Mouse (Mus musculus): ENCODE data around the gene Olfr94. TPM values are rescaled to one million over a fixed set of nuclear protein-coding genes. Genes with fewer than 3 reads are reported as not detected.

Gene Olfr94
- polyA plus RNA-seq, 1 experiment from 2014 or later: not detected

DNA sequence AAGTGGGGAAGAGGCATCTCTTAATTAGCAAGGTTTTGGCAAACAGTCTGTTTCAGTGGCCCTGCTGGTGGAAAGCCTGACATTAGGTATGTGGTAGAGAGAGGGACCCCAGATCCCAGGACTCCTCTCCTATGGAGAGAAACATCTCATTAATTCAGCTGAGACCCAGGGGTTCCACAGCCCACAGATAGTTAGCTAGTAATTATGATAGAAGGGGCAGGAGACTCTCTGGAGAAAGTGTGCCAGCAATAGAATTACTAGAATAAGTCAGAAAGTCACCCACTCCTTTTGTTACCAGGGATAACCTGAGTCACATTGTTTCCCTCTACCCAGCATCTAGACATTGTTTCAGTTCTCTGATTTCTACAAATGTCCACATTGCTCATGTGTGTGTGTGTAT, 39.4 kb downstream of the Olfr94 start, which contains the start of gene Olfr93:
Olfr93 (minus strand) TSS at position 101 of the 400 bp plus-strand sequence.
- TF ChIP-seq CTCF (IDR thresholded peaks at IDR 0.05; ENCODE audit: low read depth): no peak
- ATAC-seq: no peak
- H3K4me1 ChIP-seq (replicated peaks; ENCODE audit: control insufficient read depth, insufficient read depth, low read length): no peaks in the 10 kb centered on the region
- H3K36me3 ChIP-seq (ENCODE audit: control insufficient read depth, insufficient read depth): no peaks in the 10 kb centered on the region
- H3K9ac ChIP-seq (ENCODE audit: low read depth, low read length): no peak within 1 kb of the TSS
- H3K27me3 ChIP-seq (replicated peaks; ENCODE audit: control insufficient read depth, insufficient read depth, low read length): no peaks in the 10 kb centered on the region
- no peak within 1 kb of the TSS for H3K4me3 ChIP-seq (ENCODE audit: low read depth, low read length)
- no peaks in the 10 kb centered on the region for H3K9me3 ChIP-seq (ENCODE audit: control insufficient read depth)
- H3K27ac ChIP-seq (ENCODE audit: low read depth, low read length): no peak within 1 kb of the TSS
- H3K4me2 ChIP-seq (replicated peaks; ENCODE audit: low read depth): no peak within 1 kb of the TSS

Other genes starting within 250 kb of the Olfr94 start
- 91.6 and 96.1 TPM in 2 replicates for gene Ppp1r11, start 249.3 kb downstream of the Olfr94 start, polyA plus RNA-seq (2015; fragmentation: Nextera tagmentation; extraction: Ambion mirVana)
- gene Znrd1, start 242.4 kb downstream of the Olfr94 start, polyA plus RNA-seq (2015; fragmentation: Nextera tagmentation; extraction: Ambion mirVana): 59.1 and 60.1 TPM in 2 replicates
- gene Znrd1as, start 242.4 kb downstream of the Olfr94 start, polyA plus RNA-seq (2015; fragmentation: Nextera tagmentation; extraction: Ambion mirVana): 5.6 and 6.4 TPM in 2 replicates
- not detected in 2 replicates for gene 2410137M14Rik, start 219.8 kb downstream of the Olfr94 start, polyA plus RNA-seq (2015; fragmentation: Nextera tagmentation; extraction: Ambion mirVana)
- 0.05 TPM in 1 of 2 replicates, not detected in the other for gene H2-M5, start 211.5 kb downstream of the Olfr94 start, polyA plus RNA-seq (2015; fragmentation: Nextera tagmentation; extraction: Ambion mirVana)
- gene Zfp57, start 199.8 kb downstream of the Olfr94 start, polyA plus RNA-seq (2015; fragmentation: Nextera tagmentation; extraction: Ambion mirVana): 8.6 and 9.0 TPM in 2 replicates
- not detected in 2 replicates for gene Mog, start 177.6 kb downstream of the Olfr94 start, polyA plus RNA-seq (2015; fragmentation: Nextera tagmentation; extraction: Ambion mirVana)
- 4.1 and 4.4 TPM in 2 replicates for gene Gabbr1, start 155.0 kb downstream of the Olfr94 start, polyA plus RNA-seq (2015; fragmentation: Nextera tagmentation; extraction: Ambion mirVana)
- gene Olfr90, start 112.5 kb downstream of the Olfr94 start, polyA plus RNA-seq (2015; fragmentation: Nextera tagmentation; extraction: Ambion mirVana): not detected in 2 replicates
- gene Olfr91, start 102.7 kb downstream of the Olfr94 start, polyA plus RNA-seq (2015; fragmentation: Nextera tagmentation; extraction: Ambion mirVana): not detected in 2 replicates
- gene Olfr92, start 80.9 kb downstream of the Olfr94 start, polyA plus RNA-seq (2015; fragmentation: Nextera tagmentation; extraction: Ambion mirVana): not detected in 2 replicates
- gene Olfr93, start 39.5 kb downstream of the Olfr94 start, polyA plus RNA-seq (2015; fragmentation: Nextera tagmentation; extraction: Ambion mirVana): not detected in 2 replicates
- 5.2 and 5.3 TPM in 2 replicates for gene Ubd, start 7.1 kb downstream of the Olfr94 start, polyA plus RNA-seq (2015; fragmentation: Nextera tagmentation; extraction: Ambion mirVana)
- gene Olfr95, start 12.1 kb upstream of the Olfr94 start, polyA plus RNA-seq (2015; fragmentation: Nextera tagmentation; extraction: Ambion mirVana): not detected in 2 replicates
- gene Olfr96, start 19.2 kb upstream of the Olfr94 start, polyA plus RNA-seq (2015; fragmentation: Nextera tagmentation; extraction: Ambion mirVana): not detected in 2 replicates
- not detected in 2 replicates for gene Olfr97, start 36.3 kb upstream of the Olfr94 start, polyA plus RNA-seq (2015; fragmentation: Nextera tagmentation; extraction: Ambion mirVana)
- gene Olfr98, start 62.8 kb upstream of the Olfr94 start, polyA plus RNA-seq (2015; fragmentation: Nextera tagmentation; extraction: Ambion mirVana): not detected in 2 replicates
- gene H2-M3, start 69.2 kb upstream of the Olfr94 start, polyA plus RNA-seq (2015; fragmentation: Nextera tagmentation; extraction: Ambion mirVana): 2.9 and 3.4 TPM in 2 replicates
- 0.13 TPM in 1 of 2 replicates, not detected in the other for gene Olfr99, start 82.5 kb upstream of the Olfr94 start, polyA plus RNA-seq (2015; fragmentation: Nextera tagmentation; extraction: Ambion mirVana)
- gene Olfr101, start 103.3 kb upstream of the Olfr94 start, polyA plus RNA-seq (2015; fragmentation: Nextera tagmentation; extraction: Ambion mirVana): not detected in 2 replicates
- gene Olfr102, start 116.1 kb upstream of the Olfr94 start, polyA plus RNA-seq (2015; fragmentation: Nextera tagmentation; extraction: Ambion mirVana): not detected in 2 replicates
- not detected in 2 replicates for gene Olfr103, start 138.7 kb upstream of the Olfr94 start, polyA plus RNA-seq (2015; fragmentation: Nextera tagmentation; extraction: Ambion mirVana)
- not detected in 2 replicates for gene Olfr104-ps, start 158.6 kb upstream of the Olfr94 start, polyA plus RNA-seq (2015; fragmentation: Nextera tagmentation; extraction: Ambion mirVana)
- not detected in 2 replicates for gene Olfr105-ps, start 178.0 kb upstream of the Olfr94 start, polyA plus RNA-seq (2015; fragmentation: Nextera tagmentation; extraction: Ambion mirVana)
- not detected in 2 replicates for gene Olfr106-ps, start 189.4 kb upstream of the Olfr94 start, polyA plus RNA-seq (2015; fragmentation: Nextera tagmentation; extraction: Ambion mirVana)
- gene Olfr107, start 198.2 kb upstream of the Olfr94 start, polyA plus RNA-seq (2015; fragmentation: Nextera tagmentation; extraction: Ambion mirVana): not detected in 2 replicates
- gene Olfr108, start 244.5 kb upstream of the Olfr94 start, polyA plus RNA-seq (2015; fragmentation: Nextera tagmentation; extraction: Ambion mirVana): not detected in 2 replicates

All from intestine, postnatal 0 days (tissue).